Mouse (Mus musculus): ENCODE data around the gene D430041D05Rik. TPM values are rescaled to one million over a fixed set of nuclear protein-coding genes. Genes with fewer than 3 reads are reported as not detected.
"Not testable (repeated sequence)": the region's sequence is repeated elsewhere in the genome, so short reads cannot be mapped to it uniquely, and the experiment has no call there.

The D430041D05Rik gene
- polyA plus RNA-seq, 1 experiment from 2014 or later: 0.22 TPM

GRCm38 (mm10) chr2:104122505-104123378 is 288.1 kb downstream of the D430041D05Rik start, which contains the start of gene A930018P22Rik:
Gene A930018P22Rik, plus strand, starts transcription at chr2:104122769.
- H3K36me3 ChIP-seq (ENCODE audit: control insufficient read depth, insufficient read depth, low read length): no peaks in the 10 kb centered on the region
- peak within 1 kb of the TSS; percentile 7; the same call in 1 of the 2 replicates for H3K27ac ChIP-seq (ENCODE audit: low read length)
- peaks cover 6% of the 10 kb centered on the region; the same call in 1 of the 2 replicates for H3K4me1 ChIP-seq (ENCODE audit: control insufficient read depth, insufficient read depth, low read length)
- no peaks in the 10 kb centered on the region for H3K9me3 ChIP-seq (ENCODE audit: control insufficient read depth, low read depth, low read length)
- no peaks in the 10 kb centered on the region for H3K27me3 ChIP-seq (ENCODE audit: control insufficient read depth, insufficient read depth, low read length)
- peak within 1 kb of the TSS; percentile 79 for H3K9ac ChIP-seq (replicated peaks; ENCODE audit: low read depth, low read length)
- peak within 1 kb of the TSS; percentile 94 for H3K4me2 ChIP-seq (replicated peaks; ENCODE audit: low read depth, low read length)
- ATAC-seq (ENCODE audit: insufficient number of reproducible peaks, insufficient read depth, low FRiP score, low read depth): peak; percentile 94
- peak within 1 kb of the TSS; percentile 67 for H3K4me3 ChIP-seq (ENCODE audit: low read depth, low read length)
- under 1% methylated on average over 63 of the region's 74 CpGs for WGBS

- WGBS: 63% methylated on average over 8 of the region's 8 CpGs
Measured at GRCm38 (mm10) chr2:104121681-104122504, 288.9 kb downstream of the D430041D05Rik start.

GRCm38 (mm10) chr2:104120312-104120711 is 290.5 kb downstream of the D430041D05Rik start:
- no peak overlapping the region for H3K27ac ChIP-seq (ENCODE audit: low read length)
- ATAC-seq (ENCODE audit: insufficient number of reproducible peaks, insufficient read depth, low FRiP score, low read depth): no peak
- H3K4me3 ChIP-seq (ENCODE audit: low read depth, low read length): no peak overlapping the region
- 49% methylated on average over 6 of the region's 6 CpGs for WGBS
- no peaks in the 10 kb centered on the region for H3K9me3 ChIP-seq (ENCODE audit: control insufficient read depth, low read depth, low read length)
- no peak overlapping the region for H3K9ac ChIP-seq (replicated peaks; ENCODE audit: low read depth, low read length)
- no peak overlapping the region for H3K4me2 ChIP-seq (replicated peaks; ENCODE audit: low read depth, low read length)
- H3K27me3 ChIP-seq (ENCODE audit: control insufficient read depth, insufficient read depth, low read length): no peaks in the 10 kb centered on the region
- no peaks in the 10 kb centered on the region for H3K36me3 ChIP-seq (ENCODE audit: control insufficient read depth, insufficient read depth, low read length)
- peaks cover 6% of the 10 kb centered on the region; the same call in 1 of the 2 replicates for H3K4me1 ChIP-seq (ENCODE audit: control insufficient read depth, insufficient read depth, low read length)

More at GRCm38 (mm10) chr2:104121681-104122504, 288.9 kb downstream of the D430041D05Rik start:
- peaks cover 6% of the 10 kb centered on the region; the same call in 1 of the 2 replicates for H3K4me1 ChIP-seq (ENCODE audit: control insufficient read depth, insufficient read depth, low read length)
- H3K27me3 ChIP-seq (ENCODE audit: control insufficient read depth, insufficient read depth, low read length): no peaks in the 10 kb centered on the region
- H3K4me3 ChIP-seq (ENCODE audit: low read depth, low read length): peak overlapping the region; percentile 67
- H3K4me2 ChIP-seq (replicated peaks; ENCODE audit: low read depth, low read length): peak overlapping the region; percentile 94
- no peak overlapping the region for H3K9ac ChIP-seq (replicated peaks; ENCODE audit: low read depth, low read length)
- H3K36me3 ChIP-seq (ENCODE audit: control insufficient read depth, insufficient read depth, low read length): no peaks in the 10 kb centered on the region
- H3K9me3 ChIP-seq (ENCODE audit: control insufficient read depth, low read depth, low read length): no peaks in the 10 kb centered on the region
- no peak for ATAC-seq (ENCODE audit: insufficient number of reproducible peaks, insufficient read depth, low FRiP score, low read depth)
- H3K27ac ChIP-seq (ENCODE audit: low read length): 0 out of 2 replicates have a peak overlapping the region, but pooled peaks have one; percentile 7

- H3K27ac ChIP-seq (ENCODE audit: low read length): no peak overlapping the region
- no peaks in the 10 kb centered on the region for H3K36me3 ChIP-seq (ENCODE audit: control insufficient read depth, insufficient read depth, low read length)
- no peak overlapping the region for H3K4me2 ChIP-seq (replicated peaks; ENCODE audit: low read depth, low read length)
- no peak overlapping the region for H3K9ac ChIP-seq (replicated peaks; ENCODE audit: low read depth, low read length)
- H3K27me3 ChIP-seq (ENCODE audit: control insufficient read depth, insufficient read depth, low read length): no peaks in the 10 kb centered on the region
- WGBS: 57% methylated on average over 1 of the region's 1 CpGs
- H3K4me3 ChIP-seq (ENCODE audit: low read depth, low read length): no peak overlapping the region
- peaks cover 6% of the 10 kb centered on the region; the same call in 1 of the 2 replicates for H3K4me1 ChIP-seq (ENCODE audit: control insufficient read depth, insufficient read depth, low read length)
- ATAC-seq (ENCODE audit: insufficient number of reproducible peaks, insufficient read depth, low FRiP score, low read depth): no peak
- H3K9me3 ChIP-seq (ENCODE audit: control insufficient read depth, low read depth, low read length): no peaks in the 10 kb centered on the region
Measured at GRCm38 (mm10) chr2:104119097-104119496, 291.7 kb downstream of the D430041D05Rik start.

GRCm38 (mm10) chr2:104117173-104117572 is 293.6 kb downstream of the D430041D05Rik start:
- H3K9me3 ChIP-seq (ENCODE audit: control insufficient read depth, low read depth, low read length); H3K27me3 ChIP-seq (ENCODE audit: control insufficient read depth, insufficient read depth, low read length); H3K4me2 ChIP-seq (replicated peaks; ENCODE audit: low read depth, low read length); H3K27ac ChIP-seq (ENCODE audit: low read length); H3K4me1 ChIP-seq (ENCODE audit: control insufficient read depth, insufficient read depth, low read length); H3K9ac ChIP-seq (replicated peaks; ENCODE audit: low read depth, low read length); H3K36me3 ChIP-seq (ENCODE audit: control insufficient read depth, insufficient read depth, low read length); H3K4me3 ChIP-seq (ENCODE audit: low read depth, low read length); ATAC-seq (ENCODE audit: insufficient number of reproducible peaks, insufficient read depth, low FRiP score, low read depth): not testable (repeated sequence)

GRCm38 (mm10) chr2:104114898-104115297 is 295.9 kb downstream of the D430041D05Rik start:
- no peak overlapping the region for H3K4me3 ChIP-seq (ENCODE audit: low read depth, low read length)
- ATAC-seq (ENCODE audit: insufficient number of reproducible peaks, insufficient read depth, low FRiP score, low read depth): no peak
- 78% methylated on average over 3 of the region's 3 CpGs for WGBS

GRCm38 (mm10) chr2:104113563-104113962 is 297.2 kb downstream of the D430041D05Rik start:
- ATAC-seq (ENCODE audit: insufficient number of reproducible peaks, insufficient read depth, low FRiP score, low read depth); H3K27ac ChIP-seq (ENCODE audit: low read length); H3K9ac ChIP-seq (replicated peaks; ENCODE audit: low read depth, low read length); H3K36me3 ChIP-seq (ENCODE audit: control insufficient read depth, insufficient read depth, low read length); H3K27me3 ChIP-seq (ENCODE audit: control insufficient read depth, insufficient read depth, low read length); H3K4me3 ChIP-seq (ENCODE audit: low read depth, low read length); H3K4me1 ChIP-seq (ENCODE audit: control insufficient read depth, insufficient read depth, low read length); H3K4me2 ChIP-seq (replicated peaks; ENCODE audit: low read depth, low read length); H3K9me3 ChIP-seq (ENCODE audit: control insufficient read depth, low read depth, low read length): not testable (repeated sequence)

More at GRCm38 (mm10) chr2:104114898-104115297, 295.9 kb downstream of the D430041D05Rik start:
- Histone ChIP-seq H3K27me3 (ENCODE audit: control insufficient read depth, insufficient read depth, low read length) (no peaks in the 10 kb centered on the region), H3K27ac (ENCODE audit: low read length) (no peak overlapping the region), H3K9me3 (ENCODE audit: control insufficient read depth, low read depth, low read length) (no peaks in the 10 kb centered on the region), H3K4me2 (replicated peaks; ENCODE audit: low read depth, low read length) (no peak overlapping the region), H3K4me1 (ENCODE audit: control insufficient read depth, insufficient read depth, low read length) (no peaks in the 10 kb centered on the region), H3K36me3 (ENCODE audit: control insufficient read depth, insufficient read depth, low read length) (no peaks in the 10 kb centered on the region), H3K9ac (replicated peaks; ENCODE audit: low read depth, low read length) (no peak overlapping the region)

GRCm38 (mm10) chr2:104111170-104111797 is 299.5 kb downstream of the D430041D05Rik start:
- not testable (repeated sequence) for ATAC-seq (ENCODE audit: insufficient number of reproducible peaks, insufficient read depth, low FRiP score, low read depth); H3K4me2 ChIP-seq (replicated peaks; ENCODE audit: low read depth, low read length); H3K9ac ChIP-seq (replicated peaks; ENCODE audit: low read depth, low read length); H3K27ac ChIP-seq (ENCODE audit: low read length); H3K4me1 ChIP-seq (ENCODE audit: control insufficient read depth, insufficient read depth, low read length); H3K4me3 ChIP-seq (ENCODE audit: low read depth, low read length); H3K9me3 ChIP-seq (ENCODE audit: control insufficient read depth, low read depth, low read length); H3K36me3 ChIP-seq (ENCODE audit: control insufficient read depth, insufficient read depth, low read length); H3K27me3 ChIP-seq (ENCODE audit: control insufficient read depth, insufficient read depth, low read length)
- no CpG with 5 or more reads among the region's 1 CpGs for WGBS

Data from stomach, embryonic 14.5 days (tissue).